Mouse (Mus musculus) embryo, embryonic 11.5 days (tissue): Measurements from ENCODE around the gene Ttc7.

Experiments used
- DNase-seq: peaks from one replicate; pipeline ENCODE4 v3.0.0-alpha.2; 2012; ENCODE audit warnings: low read depth, low spot score

Ttc7 gene

DNA sequence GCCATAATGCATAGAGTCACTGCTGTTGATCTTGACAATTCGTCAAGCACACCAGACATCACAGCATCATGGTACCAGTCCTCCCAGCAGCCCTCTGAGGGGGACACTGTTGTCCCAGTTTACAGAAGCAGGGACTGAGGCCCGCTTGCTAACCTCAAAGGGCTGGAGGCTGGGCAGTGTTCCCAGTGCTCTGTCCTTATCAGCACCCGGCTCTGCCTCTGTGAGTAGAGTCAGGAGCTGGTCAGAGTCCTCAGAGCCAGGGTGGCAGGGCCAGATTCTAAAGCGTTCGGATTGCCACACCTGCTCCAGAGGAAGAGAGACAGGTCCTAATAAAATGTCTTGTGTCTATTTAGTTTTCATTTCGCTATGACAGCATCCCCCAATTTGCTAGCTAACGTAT is 55.0 kb downstream of the Ttc7 start:
- DNase-seq = no peak

DNA sequence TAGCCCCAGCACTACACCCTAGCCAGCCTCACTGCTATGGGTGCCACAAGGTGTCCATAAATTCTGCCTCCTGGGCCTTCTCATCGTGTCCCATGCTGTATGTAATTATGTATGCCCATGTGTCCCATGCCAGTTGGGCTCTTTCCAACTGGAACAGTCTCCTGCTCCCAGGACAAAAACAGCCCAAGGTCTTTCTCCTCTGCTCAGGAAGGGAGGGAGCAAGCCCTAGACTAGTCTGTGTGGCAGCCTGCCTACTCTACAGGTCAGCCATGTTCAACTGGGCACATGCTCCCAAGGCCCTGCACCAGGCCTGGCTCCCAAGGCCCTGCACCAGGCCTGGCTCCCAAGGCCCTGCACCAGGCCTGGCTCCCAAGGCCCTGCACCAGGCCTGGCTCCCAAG is 56.4 kb downstream of the Ttc7 start:
- DNase-seq = no peak

DNA sequence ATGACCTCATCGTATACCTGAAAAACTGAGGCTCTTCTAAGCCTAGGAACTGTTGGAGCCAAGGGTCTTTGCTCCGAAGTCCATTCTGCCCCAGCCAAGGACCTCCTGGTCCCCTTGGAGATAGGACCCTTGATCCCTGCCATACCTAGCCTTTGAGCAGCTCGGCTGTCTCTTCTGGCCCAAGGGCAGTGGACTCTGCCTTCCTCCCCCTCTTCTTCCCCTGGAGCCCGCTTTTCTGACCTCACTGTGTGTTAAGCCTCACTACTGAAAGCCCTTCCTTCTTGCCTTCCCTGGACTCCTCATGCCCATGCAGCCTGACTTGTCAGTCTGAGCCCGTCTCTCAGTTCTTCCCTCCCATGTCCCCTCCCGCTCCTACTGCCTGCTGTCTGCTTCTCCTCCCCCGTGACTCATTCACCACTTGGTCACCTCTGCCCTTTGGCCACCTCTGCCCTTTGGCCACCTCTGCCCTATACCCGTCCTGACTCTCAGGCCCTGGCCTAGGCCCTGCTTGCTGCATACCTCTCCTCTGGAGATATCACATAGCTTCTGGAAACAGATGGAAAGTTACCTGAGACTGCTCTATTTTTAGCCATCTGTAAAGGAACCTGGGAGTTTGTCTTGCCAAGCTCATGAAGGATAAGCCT is 60.5 kb downstream of the Ttc7 start:
- no peak for DNase-seq

DNA sequence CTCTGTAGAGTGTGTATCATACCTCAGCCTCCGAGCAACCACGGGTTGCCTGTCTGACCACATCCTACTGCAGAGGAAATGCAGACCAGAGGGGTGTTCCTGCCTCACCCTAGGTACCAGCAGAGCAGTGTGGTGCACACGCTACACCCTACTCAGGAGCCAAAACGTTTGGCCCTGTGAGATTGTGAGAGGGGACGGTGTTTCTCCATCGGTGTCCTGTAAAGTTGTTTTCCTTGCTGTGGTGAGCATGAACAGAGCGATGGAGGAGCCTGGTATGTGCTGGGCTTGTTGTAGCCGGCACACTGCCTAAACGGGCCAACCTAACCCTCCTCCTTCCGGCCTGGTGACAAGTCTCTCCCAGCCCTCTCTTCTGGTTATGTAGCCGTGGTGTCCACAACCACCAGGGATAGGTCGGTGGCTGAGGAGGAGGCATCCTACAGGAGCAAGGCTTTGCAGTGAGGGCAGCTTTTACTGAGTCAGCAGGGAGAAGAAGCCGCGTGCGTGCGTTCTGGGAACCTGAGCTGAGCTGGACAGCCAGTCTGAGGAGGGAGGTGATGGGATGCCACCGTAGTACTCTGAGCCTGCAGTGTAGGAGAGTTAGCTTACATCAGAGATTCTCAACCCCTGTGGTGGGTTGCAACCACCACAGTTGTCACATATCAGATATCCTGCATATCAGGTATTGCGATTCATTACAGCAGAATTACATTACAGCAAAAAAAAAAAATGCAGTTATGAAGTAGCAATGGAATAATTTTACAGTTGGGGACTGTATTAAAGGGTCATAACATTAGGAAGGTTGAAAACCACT is 62.0 kb downstream of the Ttc7 start:
- no peak for DNase-seq

DNA sequence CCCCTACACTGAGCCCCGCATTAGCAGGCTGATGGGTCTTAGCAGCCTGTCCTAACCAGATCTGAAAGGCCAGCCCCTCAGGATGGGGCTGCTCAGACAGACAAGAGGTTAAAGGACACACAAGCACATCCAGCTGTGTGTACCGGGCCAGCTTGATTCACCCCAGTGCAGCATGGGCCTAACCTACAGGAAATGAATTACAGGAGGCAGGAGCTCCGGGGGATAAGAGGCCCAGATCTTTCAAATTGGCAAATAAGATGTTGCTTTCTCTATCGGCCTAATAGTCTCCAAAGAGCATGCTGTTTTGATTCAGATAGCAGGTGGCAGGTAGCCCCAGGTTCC is 62.5 kb downstream of the Ttc7 start:
- no peak for DNase-seq

DNA sequence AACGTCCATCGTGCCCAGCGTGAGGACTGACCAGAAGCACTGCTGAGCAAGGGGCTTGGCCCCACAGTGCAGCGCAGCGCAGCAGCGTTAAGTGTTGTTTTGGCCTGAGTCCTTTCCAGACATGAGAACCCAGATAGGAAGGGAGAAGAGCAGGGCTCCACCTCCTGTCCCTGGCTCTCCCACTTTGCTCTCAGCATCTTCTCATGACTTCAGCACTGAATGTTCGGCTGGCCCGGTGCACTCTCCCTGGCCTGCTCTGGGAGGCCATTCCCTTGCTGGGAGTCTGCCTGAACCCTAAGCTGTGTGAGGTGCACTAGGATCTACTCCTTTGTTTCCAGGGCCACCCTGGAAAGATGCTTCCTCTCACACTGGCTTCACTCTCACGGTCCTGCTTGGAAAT is 65.7 kb downstream of the Ttc7 start:
- DNase-seq = no peak

DNA sequence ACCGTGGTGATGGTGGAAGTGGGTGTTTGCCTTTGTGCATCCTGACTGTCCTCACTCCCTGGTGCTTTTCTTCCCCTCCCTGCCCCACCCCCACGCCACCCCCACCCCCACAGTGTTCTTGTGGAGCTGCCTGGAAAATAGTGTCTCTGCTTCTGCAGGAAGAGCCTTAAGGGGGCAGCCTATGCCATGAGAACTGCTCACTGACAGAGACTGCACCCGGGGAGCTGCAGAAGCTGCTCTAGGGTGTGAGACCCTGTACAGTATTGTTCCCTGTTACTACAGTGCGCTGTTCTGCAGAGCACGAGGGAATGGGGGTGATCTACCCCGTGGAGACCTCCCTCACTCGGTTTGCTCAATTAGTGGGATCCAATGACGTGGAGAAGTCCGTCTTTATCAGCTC is 66.4 kb downstream of the Ttc7 start:
- no peak for DNase-seq

DNA sequence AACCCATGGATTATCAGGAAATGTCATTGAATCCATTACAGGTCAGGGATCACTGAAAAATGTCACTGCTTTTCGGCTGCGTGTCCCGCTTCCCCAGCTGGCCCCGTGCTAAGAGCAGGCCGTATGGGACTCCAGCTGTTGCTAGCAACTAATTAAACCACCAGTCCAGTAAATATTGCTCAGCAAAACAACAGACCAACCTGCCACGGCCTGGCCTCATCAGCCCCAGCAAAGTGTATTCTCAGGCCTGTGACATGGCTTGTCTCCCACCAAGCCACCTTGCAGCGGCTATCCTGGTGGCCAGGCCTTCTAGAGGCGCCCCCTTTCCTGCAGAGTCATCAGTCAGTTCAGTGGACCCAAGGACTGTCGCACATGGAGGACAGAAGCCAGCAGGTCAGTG is 66.9 kb downstream of the Ttc7 start:
- no peak for DNase-seq

DNA sequence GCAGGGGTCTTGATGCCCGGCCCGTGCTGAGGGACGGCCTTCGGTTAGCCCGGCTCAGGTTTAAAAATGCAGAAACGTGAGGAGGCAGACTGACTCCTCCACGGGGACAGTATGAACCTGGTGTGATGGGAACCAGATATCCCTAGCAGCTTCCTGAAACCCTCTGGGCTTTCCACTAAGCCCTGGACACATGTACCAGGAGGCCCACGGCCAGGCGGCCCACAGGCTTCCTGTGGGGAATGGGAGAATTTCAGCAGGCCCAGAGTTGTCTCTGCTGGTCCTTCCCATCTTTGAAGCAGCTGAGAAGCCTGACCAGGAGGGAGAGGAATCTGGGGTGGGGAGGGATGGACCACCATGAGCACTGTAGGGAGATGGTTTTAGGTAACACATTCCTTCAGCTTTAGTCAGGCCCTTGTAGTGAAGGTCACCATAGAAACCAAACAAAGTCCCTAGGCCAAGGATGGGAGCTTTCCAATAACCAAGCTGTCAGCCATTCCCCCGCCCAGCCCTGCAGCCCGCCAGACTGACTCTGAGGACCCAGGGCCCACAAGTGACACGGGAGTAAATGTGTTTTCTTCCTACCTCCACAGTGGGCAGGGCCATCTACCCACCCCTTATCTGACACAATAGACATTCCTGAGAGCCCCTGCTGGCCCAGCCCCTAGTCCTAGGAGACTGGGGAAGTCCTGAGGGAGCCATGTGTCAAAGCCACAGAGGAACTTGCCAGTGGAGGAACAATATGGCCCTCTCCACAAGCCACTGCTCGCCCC is 68.0 kb downstream of the Ttc7 start:
- no peak for DNase-seq

DNA sequence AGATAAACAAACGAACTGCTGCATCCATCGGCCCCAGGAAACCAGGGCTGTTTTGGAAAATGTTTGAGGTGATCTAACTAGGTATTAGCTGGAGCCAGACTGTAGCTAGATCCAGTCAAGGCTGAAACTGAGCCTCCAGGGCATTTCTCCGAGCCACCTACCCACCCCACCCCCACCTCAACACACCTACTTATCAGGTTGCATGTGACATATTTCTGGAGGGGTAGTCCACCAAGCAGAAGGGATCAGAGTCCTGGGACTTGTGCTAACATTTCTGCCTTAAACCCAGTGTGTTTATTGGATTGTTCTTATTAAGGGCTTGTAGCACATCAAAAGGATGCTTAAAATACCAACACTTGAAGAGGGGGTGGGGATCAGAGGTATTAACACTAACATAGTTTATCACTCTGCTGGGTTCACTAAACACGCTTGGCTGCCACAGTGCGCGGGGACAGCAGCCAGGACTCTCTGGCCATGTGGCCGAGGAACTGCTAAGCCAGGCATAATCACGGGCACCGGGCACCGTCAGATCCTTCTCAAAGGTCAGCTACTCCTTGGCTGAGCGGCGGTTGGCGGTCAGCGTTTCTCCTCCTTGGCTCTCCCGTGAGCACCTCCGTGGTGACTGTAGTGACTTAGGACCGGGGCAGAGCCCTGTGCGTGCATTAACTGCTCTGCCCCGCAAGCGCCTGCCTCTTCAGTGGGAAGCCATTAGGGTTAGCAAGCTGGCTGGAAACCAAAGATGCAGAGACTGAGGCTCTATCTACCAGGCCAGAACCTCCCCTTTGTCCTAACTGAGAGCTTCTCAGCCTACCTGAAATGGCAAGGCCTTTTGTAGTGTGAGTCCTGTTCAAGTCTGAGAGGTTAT is 68.8 kb downstream of the Ttc7 start:
- DNase-seq = no peak

DNA sequence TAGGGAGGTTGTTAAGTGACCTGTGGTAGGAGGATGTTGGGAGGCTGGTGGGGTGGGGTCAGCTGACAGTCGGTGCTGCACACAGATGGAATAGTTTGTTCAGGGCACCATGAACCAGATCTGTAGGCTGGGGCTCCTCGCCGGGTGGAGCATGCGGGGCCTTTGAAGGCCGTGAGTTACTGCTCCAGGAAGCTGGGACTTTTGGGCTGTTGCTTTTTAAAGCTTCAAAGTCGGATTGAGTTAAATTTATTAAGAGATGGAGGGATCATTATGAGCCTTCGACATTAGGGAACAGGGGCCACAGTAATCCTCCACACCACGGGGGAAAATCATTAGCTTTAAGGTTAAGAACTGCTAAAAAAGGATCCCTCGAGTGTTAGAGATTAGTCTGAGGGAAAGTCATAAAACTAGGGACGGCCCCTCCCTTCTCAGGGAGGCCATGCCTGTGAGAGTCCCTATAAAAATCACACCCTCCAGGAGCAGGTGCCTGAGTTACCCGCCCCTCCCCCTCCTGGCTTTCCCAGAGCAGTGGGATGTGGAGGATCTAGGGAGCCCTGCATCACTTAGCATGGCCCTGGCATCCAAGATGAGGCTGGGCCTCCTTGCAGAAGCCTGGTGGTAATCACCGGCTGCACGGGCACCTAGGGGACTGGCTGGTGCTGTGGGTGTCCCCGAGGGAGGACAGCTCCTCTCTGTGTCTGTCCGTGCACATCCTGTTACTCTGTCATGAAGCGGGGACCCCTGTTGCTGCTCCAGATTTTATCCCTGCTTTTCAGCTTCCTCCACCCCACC is 69.6 kb downstream of the Ttc7 start:
- no peak for DNase-seq

DNA sequence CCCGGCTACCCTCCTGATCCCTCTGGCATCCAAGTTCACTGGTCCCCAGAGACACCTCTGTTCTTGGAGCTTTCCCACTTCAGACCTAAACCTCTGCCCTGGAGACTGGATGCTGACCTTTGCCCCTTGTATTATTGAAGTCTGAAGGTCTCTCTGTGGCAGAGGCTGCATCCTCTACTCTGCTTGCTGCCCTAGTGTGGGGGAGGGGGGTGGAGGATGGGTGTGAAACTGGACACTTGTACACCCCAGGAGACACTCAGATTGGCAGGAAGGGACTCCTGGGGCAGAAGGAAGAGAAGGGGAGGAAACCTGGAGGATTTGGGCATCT is 70.2 kb downstream of the Ttc7 start:
- no peak for DNase-seq

DNA sequence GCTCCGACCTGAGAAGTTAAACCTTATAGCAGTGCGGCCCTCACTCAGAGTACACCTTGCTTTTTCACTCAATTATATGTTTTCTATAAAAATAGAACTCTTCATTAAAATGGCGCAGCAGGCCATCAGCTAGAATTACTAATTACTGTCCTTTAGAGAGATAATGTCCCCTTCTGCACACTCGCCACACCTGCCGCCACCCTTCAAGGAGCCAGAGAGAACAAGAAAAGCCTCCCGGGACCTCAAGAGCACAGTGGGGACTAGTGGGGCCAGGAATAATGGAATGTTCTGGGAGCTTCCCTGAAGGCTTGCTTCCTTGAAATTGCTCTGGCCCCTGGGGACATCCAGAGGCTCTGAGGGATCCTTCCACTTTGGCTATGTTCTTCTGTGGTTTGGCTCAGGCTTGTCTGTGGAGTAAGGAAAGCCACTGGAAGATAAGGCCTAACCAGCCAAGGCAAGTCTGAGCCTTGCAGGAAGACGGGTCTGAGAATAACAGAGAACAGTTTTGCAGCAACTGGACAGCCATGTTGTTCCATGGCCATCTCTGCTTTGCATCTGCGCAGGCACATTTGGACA is 71.1 kb downstream of the Ttc7 start:
- DNase-seq = no peak

DNA sequence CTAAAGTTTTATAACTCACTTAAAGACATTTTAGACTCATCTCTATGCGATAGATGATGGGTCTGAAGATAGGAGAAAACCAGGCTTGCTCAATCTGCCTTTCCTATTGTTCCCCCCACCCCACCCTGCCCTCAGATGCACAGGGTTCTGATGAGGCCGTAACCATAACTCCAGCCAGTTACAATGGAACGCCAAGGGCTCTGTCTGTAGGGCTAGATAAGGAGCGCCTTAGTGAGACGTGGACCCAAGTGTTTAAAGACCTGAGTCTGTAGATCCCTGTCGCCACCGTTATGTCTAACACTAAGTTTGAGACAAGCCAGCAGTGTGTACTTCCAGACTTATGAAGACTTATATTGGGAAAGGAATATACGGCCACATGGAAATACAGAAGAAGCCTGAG is 72.8 kb downstream of the Ttc7 start:
- DNase-seq = no peak

DNA sequence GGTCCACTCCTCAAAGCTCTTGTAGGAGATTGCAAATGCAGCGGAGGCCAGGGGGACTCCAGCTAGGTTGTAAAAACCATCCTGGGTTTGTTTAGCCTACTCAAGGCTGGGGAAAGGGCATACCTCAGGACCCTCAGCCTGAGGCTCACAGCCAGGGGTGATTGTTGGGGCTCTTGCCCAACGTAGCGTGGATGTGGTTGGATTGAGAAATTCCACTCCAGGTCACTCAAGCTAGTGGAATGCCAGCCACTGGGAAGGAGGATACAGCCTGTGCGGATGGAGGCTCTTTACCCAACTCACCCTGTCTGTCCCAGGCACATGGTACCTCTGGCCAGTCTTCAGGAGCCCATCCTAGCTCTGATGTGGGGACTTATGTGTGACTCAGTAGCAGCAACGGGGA is 73.6 kb downstream of the Ttc7 start:
- no peak for DNase-seq

DNA sequence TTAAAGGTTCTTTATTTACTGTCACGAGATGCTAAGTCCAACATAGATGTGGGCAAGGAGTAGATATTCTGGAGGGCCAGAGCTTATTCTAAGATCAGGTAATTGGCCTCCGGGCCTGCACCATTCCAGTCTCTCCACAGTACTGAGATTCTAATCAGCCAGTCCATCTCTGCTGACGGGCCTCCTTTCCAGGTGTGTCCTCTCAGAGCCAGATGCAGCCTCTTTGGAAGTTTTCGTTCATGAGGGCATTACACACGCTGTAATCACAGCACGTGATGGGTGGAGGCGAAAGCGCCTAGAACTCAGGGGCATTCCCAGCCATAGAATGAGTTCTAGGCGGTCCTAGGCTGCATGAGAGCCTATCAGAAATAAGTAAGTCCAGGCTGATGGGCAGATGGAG is 74.8 kb downstream of the Ttc7 start:
- no peak for DNase-seq

DNA sequence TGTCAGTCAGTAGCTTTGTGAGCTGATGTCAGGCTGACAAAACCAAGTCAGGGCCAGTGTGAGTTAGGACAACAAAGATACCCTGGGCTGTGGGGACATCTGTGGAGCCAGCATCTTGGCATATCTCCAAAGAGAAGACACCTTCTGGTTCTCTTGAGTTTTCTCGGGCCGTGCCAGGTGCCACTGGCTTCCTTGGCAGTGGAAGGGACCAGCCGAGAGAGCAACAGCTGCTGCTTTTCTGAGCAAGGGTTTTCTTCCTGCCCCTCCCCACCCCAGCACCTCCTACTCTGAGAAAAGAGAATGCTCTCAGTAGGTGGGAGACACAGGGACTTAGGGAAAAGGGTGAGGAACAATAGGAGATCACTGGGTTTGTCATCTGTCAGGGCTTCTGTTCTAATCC is 78.4 kb downstream of the Ttc7 start:
- DNase-seq = no peak

DNA sequence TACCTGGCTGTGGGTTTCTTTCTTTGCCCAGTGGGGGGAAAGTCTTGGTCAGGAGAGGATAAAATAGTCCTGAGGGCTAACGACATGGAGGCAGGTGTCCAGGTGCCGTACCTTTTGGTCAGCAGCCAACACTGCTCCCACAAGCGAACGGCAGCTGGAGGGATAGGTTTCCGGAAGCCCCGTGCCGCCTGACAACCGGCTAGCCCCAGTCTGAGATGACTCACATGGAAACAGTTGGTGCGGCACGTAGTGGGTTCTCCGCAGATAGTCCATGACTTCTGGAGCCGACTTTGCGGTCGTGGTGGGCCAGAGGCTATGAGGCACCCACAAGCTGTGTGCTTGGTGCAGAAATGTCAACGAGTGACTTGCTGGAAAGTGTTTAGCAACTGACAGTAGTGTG is 81.4 kb downstream of the Ttc7 start:
- no peak for DNase-seq

DNA sequence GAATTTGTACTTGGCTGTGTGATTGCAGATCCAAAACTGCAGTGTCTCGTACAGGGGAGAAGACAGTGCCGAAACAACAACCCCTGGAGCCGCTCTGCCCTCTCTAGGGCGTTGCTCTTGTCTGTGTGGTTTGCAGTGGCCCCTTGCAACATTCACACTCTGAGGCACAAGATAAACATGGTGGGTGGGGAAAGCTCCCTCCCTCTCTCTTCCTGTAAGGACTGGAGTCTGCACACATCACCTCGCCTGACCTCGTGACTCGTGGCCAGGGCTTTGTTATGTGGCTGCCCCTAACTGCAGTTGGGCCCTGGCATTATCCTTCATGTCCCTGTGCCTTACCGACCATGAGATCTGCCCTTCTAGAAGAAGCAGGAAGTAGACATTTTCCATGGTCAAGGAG is 82.6 kb downstream of the Ttc7 start:
- DNase-seq = no peak

DNA sequence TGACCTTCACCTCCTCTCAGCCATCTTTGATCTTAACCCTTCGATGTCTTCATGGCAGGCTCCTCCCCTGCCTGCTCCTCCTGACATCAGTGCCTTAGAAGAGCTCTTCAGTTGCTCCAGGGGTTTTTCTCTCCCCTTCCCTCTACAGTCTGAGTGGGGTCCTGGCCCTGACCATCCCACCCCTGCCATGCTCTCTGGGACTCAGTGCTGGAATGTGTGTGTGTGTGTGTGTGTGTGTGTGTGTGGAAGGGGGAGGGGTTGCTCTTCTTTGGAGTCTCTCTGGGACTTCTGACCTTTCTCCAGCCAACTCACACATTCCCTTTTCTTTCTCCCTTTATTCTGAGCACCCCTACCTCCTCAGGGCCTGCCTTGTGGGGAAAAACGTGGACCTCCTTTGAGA is 83.8 kb downstream of the Ttc7 start:
- DNase-seq = no peak

DNA sequence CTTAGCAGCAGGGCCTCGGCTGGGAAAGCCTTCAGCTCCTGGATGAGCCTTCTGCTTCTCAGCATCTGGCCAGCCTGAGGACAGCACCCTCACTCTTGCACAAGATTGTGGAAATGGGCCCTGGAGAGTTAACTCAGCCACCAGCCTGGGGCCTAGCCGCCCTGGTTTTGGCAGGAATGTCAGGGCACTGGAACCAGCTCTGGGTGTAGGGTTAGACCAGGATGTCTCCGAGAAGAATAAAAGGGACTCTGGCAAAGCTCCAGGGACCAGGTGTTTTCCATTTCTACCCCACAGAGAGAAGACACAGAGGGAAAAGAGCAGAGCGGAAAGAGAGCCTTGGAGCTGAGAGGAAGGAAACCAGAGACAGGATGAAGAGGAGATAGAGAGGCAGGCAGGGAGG is 84.5 kb downstream of the Ttc7 start:
- no peak for DNase-seq
